Mouse (Mus musculus) lung, adult 2 months (tissue): ENCODE data around the gene Syn3. TPM values are rescaled to one million over a fixed set of nuclear protein-coding genes. Genes with fewer than 3 reads are reported as not detected.

Experiments used
- DNase-seq: peaks from one replicate; pipeline ENCODE4 v3.0.0; 2022
- H3K4me1 ChIP-seq: fragments of 200-500 bp; 2 replicates; pipeline ENCODE4 v1.6.1; 2011; ENCODE audit warnings: low read length; ENCODE audit not compliant: control insufficient read depth, insufficient read depth
- H3K4me3 ChIP-seq: fragments of 200-500 bp; replicated peaks from 2 replicates; pipeline ENCODE3; 2011; ENCODE audit warnings: low read depth, mild to moderate bottlenecking, control low read depth, low read length; ENCODE audit errors: extremely low read depth
- CTCF ChIP-seq: fragments of 200-500 bp; IDR thresholded peaks from 2 replicates; pipeline ENCODE4 v1.5.1; 2011; ENCODE audit warnings: mild to moderate bottlenecking, low read length, control low read depth; ENCODE audit not compliant: insufficient read depth
- POLR2A ChIP-seq: fragments of 200-500 bp; IDR thresholded peaks from 2 replicates; pipeline ENCODE4 v1.6.1; 2011; ENCODE audit warnings: low read depth, mild to moderate bottlenecking, control low read depth, low read length, borderline replicate concordance; ENCODE audit errors: extremely low read depth
- WGBS: fragments of 180-500 bp; shearing (Covaris S2); methylation state at CpG from one replicate; pipeline ENCODE4 v1.1.7; 2018; 5-methylcytosine and 5-hydroxymethylcytosine counted together
- polyA plus RNA-seq: library from polyadenylated mRNA; depleted of rRNA; stranded (reverse); fragments of >200 nt; gene quantifications from 2 replicates; pipeline ENCODE4 v1.2.3, GENCODE M21; 2012

The Syn3 gene
- polyA plus RNA-seq, 1 experiment: 1.1 TPM

- no peak for TF ChIP-seq CTCF
- no peak for TF ChIP-seq POLR2A
- 75% methylated on average over 6 of the region's 6 CpGs for WGBS
- Histone ChIP-seq H3K4me1 (peaks cover 41% of the 10 kb centered on the region), H3K4me3 (no peak overlapping the region)
- no peak for DNase-seq
These were observed 155.3 kb downstream of the Syn3 start for GRCm38 (mm10) chr10:86343362-86343761.

- TF ChIP-seq CTCF (no peak), POLR2A (no peak)
- Histone ChIP-seq H3K4me1 (peaks cover 41% of the 10 kb centered on the region), H3K4me3 (no peak overlapping the region)
- DNase-seq: no peak
- 64% methylated on average over 7 of the region's 7 CpGs for WGBS
These were observed 156.0 kb downstream of the Syn3 start for GRCm38 (mm10) chr10:86342713-86343112.

GRCm38 (mm10) chr10:86342151-86342550 lies 156.5 kb downstream of the Syn3 start:
- H3K4me1 ChIP-seq: peaks cover 44% of the 10 kb centered on the region
- 79% methylated on average over 4 of the region's 4 CpGs for WGBS
- TF ChIP-seq CTCF (no peak), POLR2A (no peak)
- no peak for DNase-seq
- no peak overlapping the region for H3K4me3 ChIP-seq

- DNase-seq: no peak
- H3K4me3 ChIP-seq: no peak overlapping the region
- no peak for TF ChIP-seq POLR2A
- no peak for TF ChIP-seq CTCF
- WGBS: 25% methylated on average over 8 of the region's 8 CpGs
- peaks cover 47% of the 10 kb centered on the region for H3K4me1 ChIP-seq
These were observed 157.1 kb downstream of the Syn3 start for GRCm38 (mm10) chr10:86341589-86341988.

- 74% methylated on average over 3 of the region's 3 CpGs for WGBS
- TF ChIP-seq POLR2A: no peak
- no peak for TF ChIP-seq CTCF
- Histone ChIP-seq H3K4me3 (no peak overlapping the region), H3K4me1 (peaks cover 47% of the 10 kb centered on the region)
- no peak for DNase-seq
These were observed 157.6 kb downstream of the Syn3 start for GRCm38 (mm10) chr10:86340991-86341527.

GRCm38 (mm10) chr10:86340421-86340820 lies 158.3 kb downstream of the Syn3 start:
- Histone ChIP-seq H3K4me1 (peaks cover 47% of the 10 kb centered on the region), H3K4me3 (no peak overlapping the region)
- TF ChIP-seq CTCF (no peak), POLR2A (no peak)
- no peak for DNase-seq
- 69% methylated on average over 7 of the region's 7 CpGs for WGBS

GRCm38 (mm10) chr10:86339649-86340379 lies 158.9 kb downstream of the Syn3 start:
- peak; percentile 85 for DNase-seq
- Histone ChIP-seq H3K4me1 (peaks cover 47% of the 10 kb centered on the region), H3K4me3 (no peak overlapping the region)
- TF ChIP-seq CTCF: no peak
- 0 out of 2 replicates have a peak, but pooled peaks have one; percentile 3 for TF ChIP-seq POLR2A
- whole genome bisulfite sequencing: 15% methylated on average over 2 of the region's 2 CpGs

GRCm38 (mm10) chr10:86339121-86339520 lies 159.6 kb downstream of the Syn3 start:
- no peak for DNase-seq
- 56% methylated on average over 4 of the region's 4 CpGs for WGBS
- no peak for TF ChIP-seq CTCF
- TF ChIP-seq POLR2A: no peak
- no peak overlapping the region for H3K4me3 ChIP-seq
- peaks cover 43% of the 10 kb centered on the region for H3K4me1 ChIP-seq

GRCm38 (mm10) chr10:86338121-86338715 lies 160.5 kb downstream of the Syn3 start:
- H3K4me1 ChIP-seq: peaks cover 43% of the 10 kb centered on the region
- DNase-seq: no peak
- no peak overlapping the region for H3K4me3 ChIP-seq
- TF ChIP-seq CTCF (no peak), POLR2A (no peak)
- WGBS: 54% methylated on average over 4 of the region's 4 CpGs

GRCm38 (mm10) chr10:86337239-86337638 lies 161.5 kb downstream of the Syn3 start:
- Histone ChIP-seq H3K4me1 (peaks cover 42% of the 10 kb centered on the region), H3K4me3 (no peak overlapping the region)
- TF ChIP-seq CTCF (no peak), POLR2A (no peak)
- 35% methylated on average over 3 of the region's 3 CpGs for WGBS
- DNase-seq: no peak
